Mouse (Mus musculus) kidney, postnatal 0 days (tissue): ENCODE measurements around the gene Eif6. TPM values are rescaled to one million over a fixed set of nuclear protein-coding genes. Genes with fewer than 3 reads are reported as not detected.
A peak's percentile ranks its signal among the peaks of the same experiment; 100 is the strongest.

Experiments used
- ATAC-seq: fragments of 200-750 bp; cut with Nextera tagmentation; replicated peaks from 2 replicates; pipeline ENCODE4 v1.8.0; 2017; ENCODE audit warnings: low read depth, moderate number of reproducible peaks, moderate TSS enrichment, moderate library complexity; ENCODE audit not compliant: low FRiP score
- DNase-seq: peaks from one replicate; pipeline ENCODE4 v3.0.0-alpha.2; 2016; ENCODE audit warnings: low spot score
- H3K27ac ChIP-seq: fragments of 300-500 bp; sonication (generic); 2 replicates; pipeline ENCODE4 v1.5.1; 2014; ENCODE audit warnings: mild to moderate bottlenecking
- H3K27me3 ChIP-seq: fragments of 300-500 bp; sonication (generic); 2 replicates; pipeline ENCODE4 v1.6.1; 2014; ENCODE audit warnings: low read length, mixed read lengths; ENCODE audit not compliant: insufficient read depth
- H3K36me3 ChIP-seq: fragments of 300-500 bp; sonication (generic); 2 replicates; pipeline ENCODE4 v1.6.1; 2014; ENCODE audit warnings: low read length, mixed read lengths; ENCODE audit not compliant: insufficient read depth
- H3K4me1 ChIP-seq: fragments of 300-500 bp; sonication (generic); replicated peaks from 2 replicates; pipeline ENCODE4 v1.6.1; 2014; ENCODE audit warnings: antibody characterized with exemption, low read length, mixed read lengths; ENCODE audit not compliant: insufficient read depth
- H3K4me2 ChIP-seq: fragments of 300-500 bp; sonication (generic); 2 replicates; pipeline ENCODE4 v1.6.1; 2014; ENCODE audit warnings: mild to moderate bottlenecking, low read length, moderate library complexity, mixed read lengths
- H3K4me3 ChIP-seq: fragments of 300-500 bp; sonication (generic); replicated peaks from 2 replicates; pipeline ENCODE4 v1.5.1; 2014; ENCODE audit warnings: low read depth, low read length
- H3K9ac ChIP-seq: fragments of 300-500 bp; sonication (generic); 2 replicates; pipeline ENCODE4 v1.6.1; 2014; ENCODE audit warnings: low read depth, low read length
- H3K9me3 ChIP-seq: fragments of 300-500 bp; sonication (generic); replicated peaks from 2 replicates; pipeline ENCODE4 v1.6.1; 2016; ENCODE audit warnings: low read length, inconsistent platforms, mixed read lengths
- CTCF ChIP-seq: IDR thresholded peaks from 2 replicates; pipeline ENCODE4 v1.5.1; 2016; ENCODE audit warnings: antibody characterized with exemption, low read depth, mild to moderate bottlenecking, moderate library complexity
- WGBS: fragments of 180-500 bp; shearing (Covaris S2); extraction: QIAGEN DNeasy Blood & Tissue Kit; methylation state at CpG from one replicate; pipeline ENCODE4 v1.1.7; 2014; 5-methylcytosine and 5-hydroxymethylcytosine counted together
- polyA plus RNA-seq: library from polyadenylated mRNA; unstranded; fragments of >200 nt; fragmentation: Nextera tagmentation; extraction: Ambion mirVana; gene quantifications from 2 replicates; pipeline ENCODE4 v1.2.1, GENCODE M21; 2015

Gene Eif6
- polyA plus RNA-seq, 1 experiment from 2014 or later: 207 TPM

DNA sequence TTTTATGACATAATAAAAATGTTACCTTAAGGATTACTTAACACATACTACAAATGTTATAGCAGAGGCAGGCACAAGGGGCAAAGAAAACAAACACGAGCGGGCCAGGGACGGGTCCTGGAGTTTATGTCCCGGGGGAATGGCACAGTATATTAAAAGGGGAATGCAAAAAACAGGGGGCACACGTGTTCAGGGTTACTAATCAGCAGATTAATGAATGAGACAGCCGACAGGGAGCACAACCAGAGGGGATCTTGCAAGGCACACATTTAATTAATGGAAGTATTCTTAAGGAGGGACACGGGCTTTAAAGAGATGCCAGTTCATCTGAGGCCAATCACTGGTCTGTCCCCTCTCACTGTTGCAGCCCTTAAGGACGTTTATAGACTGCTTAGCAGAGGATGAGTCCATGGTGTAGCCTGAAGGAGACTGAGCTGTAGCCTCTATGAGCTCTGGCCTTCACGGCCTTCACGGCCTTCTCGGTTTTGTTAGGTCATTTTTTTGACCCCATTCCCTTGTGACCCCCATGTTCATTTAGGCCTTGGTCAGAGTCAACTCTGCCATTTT is 36.7 kb upstream of the Eif6 start:
- no peaks in the 10 kb centered on the region; the same call in 1 of the 2 replicates for H3K4me1 ChIP-seq
- no peak overlapping the region for H3K4me3 ChIP-seq
- no peak overlapping the region; the same call in 1 of the 2 replicates for H3K27ac ChIP-seq
- no peaks in the 10 kb centered on the region for H3K9me3 ChIP-seq
- ATAC-seq (peak; percentile 40), DNase-seq (peak; percentile 73)
- H3K9ac ChIP-seq: no peak overlapping the region
- H3K4me2 ChIP-seq: no peak overlapping the region
- H3K27me3 ChIP-seq: no peaks in the 10 kb centered on the region
- H3K36me3 ChIP-seq: no peaks in the 10 kb centered on the region; the same call in 1 of the 2 replicates
- TF ChIP-seq CTCF: no peak
- WGBS: 25% methylated on average over 11 of the region's 11 CpGs

DNA sequence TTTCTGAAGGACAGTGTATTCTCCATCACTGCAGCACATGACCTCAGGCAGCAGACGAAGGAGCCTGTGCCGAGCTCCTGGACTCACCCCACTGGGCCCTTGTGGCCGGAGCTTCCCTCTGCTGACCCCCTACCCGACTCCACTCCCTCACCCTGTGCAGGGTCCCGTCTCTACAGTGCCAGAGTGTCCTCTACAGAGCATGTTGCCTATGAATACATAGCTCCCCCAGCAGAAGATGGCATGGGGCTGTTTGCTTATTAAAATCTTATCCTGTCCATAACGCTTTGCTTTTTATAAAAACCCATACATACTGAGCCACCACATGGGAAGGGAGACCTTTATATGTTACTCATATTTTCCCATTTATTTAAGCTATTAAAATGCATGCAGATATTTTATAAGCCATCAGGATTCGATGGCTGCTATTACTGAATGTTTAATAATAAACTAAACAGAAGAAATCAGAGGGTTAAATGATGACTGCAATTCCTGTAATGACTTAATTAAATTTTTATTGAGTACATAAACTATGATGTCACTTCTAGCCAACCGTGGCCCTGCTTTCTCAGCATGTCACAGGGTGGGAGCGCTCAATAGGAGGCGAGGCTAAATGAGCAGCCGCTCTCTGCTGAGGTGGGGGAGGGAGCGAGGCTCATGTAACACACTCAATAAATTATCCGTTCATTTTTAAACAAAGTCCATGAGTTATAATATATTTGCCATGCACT is 36.0 kb upstream of the Eif6 start:
- WGBS: 30% methylated on average over 13 of the region's 13 CpGs
- TF ChIP-seq CTCF: no peak
- DNase-seq: peak; percentile 87

DNA sequence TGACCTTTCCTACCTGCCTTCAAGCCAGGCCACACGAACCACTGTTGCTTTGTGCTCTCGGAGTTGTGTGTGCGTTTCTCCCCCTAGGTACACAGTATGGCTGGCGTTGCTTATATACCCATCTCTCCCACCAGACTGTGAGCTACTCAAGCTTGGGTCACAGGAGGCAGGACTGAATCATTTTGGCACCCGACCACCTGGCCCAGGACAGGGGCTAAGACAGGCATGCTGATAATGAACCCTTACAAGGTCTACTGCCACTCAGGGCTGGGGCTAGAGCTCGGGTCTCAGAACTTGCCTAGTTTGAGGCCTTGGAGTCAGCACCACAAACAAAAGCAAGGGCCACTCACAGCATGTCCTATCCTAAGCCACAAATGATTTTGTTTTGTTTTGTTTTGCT is 34.9 kb upstream of the Eif6 start:
- Histone ChIP-seq H3K4me3 (no peak overlapping the region), H3K9ac (no peak overlapping the region), H3K36me3 (no peaks in the 10 kb centered on the region), H3K4me2 (no peak overlapping the region), H3K9me3 (no peaks in the 10 kb centered on the region), H3K27me3 (no peaks in the 10 kb centered on the region), H3K27ac (no peak overlapping the region), H3K4me1 (no peaks in the 10 kb centered on the region; the same call in 1 of the 2 replicates)
- whole genome bisulfite sequencing: 80% methylated on average over 6 of the region's 6 CpGs
- no peak for TF ChIP-seq CTCF
- no peak for ATAC-seq
- no peak for DNase-seq

More for the DNA sequence above, 36.0 kb upstream of the Eif6 start:
- Histone ChIP-seq H3K4me3 (no peak overlapping the region), H3K9ac (no peak overlapping the region), H3K9me3 (no peaks in the 10 kb centered on the region), H3K36me3 (no peaks in the 10 kb centered on the region; the same call in 1 of the 2 replicates), H3K27me3 (no peaks in the 10 kb centered on the region), H3K4me2 (no peak overlapping the region), H3K27ac (no peak overlapping the region), H3K4me1 (no peaks in the 10 kb centered on the region; the same call in 1 of the 2 replicates)
- peak; percentile 77; the same call in 1 of the 2 replicates for ATAC-seq

DNA sequence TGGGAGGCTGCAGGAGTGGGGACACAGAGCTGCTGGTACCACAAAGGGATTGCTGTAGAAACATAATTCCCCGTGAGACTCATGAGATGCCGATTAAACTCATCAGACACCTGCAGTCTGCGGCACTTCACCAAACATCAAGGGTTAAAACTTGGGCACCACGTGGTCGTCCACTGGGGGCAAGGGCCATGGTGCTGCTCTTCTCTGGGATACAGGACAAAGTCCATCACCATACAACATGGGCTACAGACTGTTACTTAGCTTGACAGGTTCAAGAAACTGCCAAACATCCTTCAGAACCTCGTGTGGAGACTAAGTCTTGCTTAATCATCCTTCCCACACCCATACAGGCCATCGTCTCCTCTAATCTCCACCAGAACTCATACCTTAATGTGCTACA is 33.4 kb upstream of the Eif6 start:
- Histone ChIP-seq H3K4me1 (no peaks in the 10 kb centered on the region; the same call in 1 of the 2 replicates), H3K9ac (no peak overlapping the region), H3K27ac (no peak overlapping the region), H3K27me3 (no peaks in the 10 kb centered on the region), H3K4me2 (no peak overlapping the region), H3K36me3 (no peaks in the 10 kb centered on the region), H3K4me3 (no peak overlapping the region), H3K9me3 (no peaks in the 10 kb centered on the region)
- ATAC-seq (no peak), DNase-seq (no peak)
- TF ChIP-seq CTCF: no peak
- WGBS: 85% methylated on average over 7 of the region's 7 CpGs

DNA sequence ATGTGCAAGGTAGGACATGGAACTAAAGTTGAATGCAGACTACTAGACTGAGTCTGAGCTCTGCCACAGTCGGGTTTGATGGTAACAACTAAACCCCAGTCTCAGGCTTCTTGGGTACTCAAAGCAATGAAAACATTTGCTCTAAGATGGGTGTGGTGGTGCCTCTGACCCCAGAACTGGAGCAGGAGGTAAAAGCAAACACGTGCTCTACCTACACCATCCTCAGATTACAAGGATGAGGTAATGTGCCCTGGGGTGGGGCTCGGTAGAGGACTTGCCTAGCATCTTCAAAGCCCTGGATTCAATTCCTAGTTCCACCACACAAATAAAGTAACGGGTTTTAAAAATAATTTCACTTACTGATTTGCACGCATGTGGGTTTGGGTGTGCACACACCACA is 25.8 kb upstream of the Eif6 start:
- no peak overlapping the region for H3K4me2 ChIP-seq
- H3K4me1 ChIP-seq: no peaks in the 10 kb centered on the region
- no peak for ATAC-seq
- H3K4me3 ChIP-seq: no peak overlapping the region
- no peak overlapping the region for H3K9ac ChIP-seq
- 65% methylated on average over 5 of the region's 5 CpGs for WGBS
- H3K27me3 ChIP-seq: no peaks in the 10 kb centered on the region
- H3K36me3 ChIP-seq: peaks cover 28% of the 10 kb centered on the region; the same call in 1 of the 2 replicates
- H3K9me3 ChIP-seq: no peaks in the 10 kb centered on the region
- H3K27ac ChIP-seq: no peak overlapping the region
- no peak for TF ChIP-seq CTCF
- no peak for DNase-seq

DNA sequence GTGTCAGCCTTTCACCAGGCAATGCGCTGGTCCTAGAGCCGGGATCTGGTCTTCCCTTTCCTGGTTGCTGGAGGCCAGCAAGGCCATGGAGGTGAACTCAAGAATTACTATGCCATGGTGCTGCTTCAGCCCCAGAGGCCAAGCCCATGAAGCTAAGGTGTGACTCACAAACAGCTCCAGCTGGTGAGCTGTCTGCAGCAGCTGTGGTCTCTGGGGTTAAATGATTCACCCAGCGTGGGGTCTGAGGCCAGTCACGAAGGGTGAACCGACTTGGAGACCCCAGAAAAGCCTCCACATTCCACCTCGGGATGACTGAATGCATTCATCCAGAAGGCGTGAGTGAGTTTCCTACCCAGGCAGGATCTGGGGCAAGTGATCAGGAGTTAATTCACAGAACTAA is 23.4 kb upstream of the Eif6 start:
- WGBS: 80% methylated on average over 7 of the region's 7 CpGs
- no peak overlapping the region for H3K4me3 ChIP-seq
- H3K36me3 ChIP-seq: peaks cover 47% of the 10 kb centered on the region
- ATAC-seq: no peak
- H3K27me3 ChIP-seq: no peaks in the 10 kb centered on the region
- H3K27ac ChIP-seq: no peak overlapping the region
- H3K4me1 ChIP-seq: no peaks in the 10 kb centered on the region
- no peaks in the 10 kb centered on the region for H3K9me3 ChIP-seq
- no peak overlapping the region for H3K4me2 ChIP-seq
- no peak for DNase-seq
- H3K9ac ChIP-seq: no peak overlapping the region
- TF ChIP-seq CTCF: no peak
